Mouse (Mus musculus) heart, adult 2 months (tissue): ENCODE data around the gene Synpo2.

ENCODE experiments used
- CTCF ChIP-seq: fragments of 200-600 bp; IDR thresholded peaks from 2 replicates; pipeline ENCODE4 v1.8.1; 2022; ENCODE audit warnings: antibody characterized with exemption, mild to moderate bottlenecking, moderate library complexity
- EP300 ChIP-seq: fragments of 200-500 bp; IDR thresholded peaks from 2 replicates; pipeline ENCODE4 v1.6.1; 2011; ENCODE audit warnings: low read depth, low read length, control low read depth; ENCODE audit not compliant: insufficient read depth
- POLR2A ChIP-seq: fragments of 200-500 bp; IDR thresholded peaks from 2 replicates; pipeline ENCODE4 v1.6.1; 2011; ENCODE audit warnings: mild to moderate bottlenecking, low read depth, low read length, control low read depth; ENCODE audit not compliant: insufficient read depth

- TF ChIP-seq CTCF (no peak), POLR2A (no peak), EP300 (no peak)
Measured at GRCm38 (mm10) chr3:123174379-123174697, 61.6 kb downstream of the Synpo2 start.
